Mouse (Mus musculus): ENCODE results near the gene Ccr9.

DNA sequence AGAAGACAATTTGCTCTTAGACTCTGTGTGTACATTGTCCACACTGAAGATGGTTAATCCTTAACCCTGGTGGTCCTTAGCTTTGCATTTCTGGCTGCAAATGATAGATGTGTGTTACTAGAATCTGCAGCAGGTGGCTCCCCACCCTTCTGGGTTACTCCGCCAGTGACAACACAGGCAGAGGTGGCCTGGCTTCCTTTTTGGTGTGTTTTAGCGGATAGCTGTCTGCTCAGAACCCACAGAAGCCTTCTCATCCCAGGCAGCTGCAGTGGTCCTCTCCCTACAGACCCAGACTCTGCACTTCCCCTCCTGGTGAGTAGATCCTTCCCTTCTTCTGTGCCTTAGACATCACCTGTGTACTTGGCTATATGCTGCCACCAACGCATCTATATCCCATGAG, 88.8 kb downstream of the Ccr9 start:
- TF ChIP-seq CTCF (conservative IDR thresholded peaks at IDR 0.05; ENCODE audit: insufficient read depth, insufficient read length, low read depth, low read length) (no peak), POLR2A (IDR thresholded peaks at IDR 0.05; ENCODE audit: low read depth, low read length) (no peak)

All from kidney, adult 2 months (tissue).